Mouse (Mus musculus) E14TG2a.4 (cell line): Measurements from ENCODE around the gene Maf.

Experiments
- CTCF ChIP-seq: conservative IDR thresholded peaks from 2 replicates; pipeline ENCODE4 v1.5.1; 2014; ENCODE audit warnings: low read length
- NANOG ChIP-seq: IDR thresholded peaks from 2 replicates; pipeline ENCODE4 v1.6.1; 2014; ENCODE audit warnings: borderline replicate concordance, low read length, mixed read lengths
- POU5F1 ChIP-seq: IDR thresholded peaks from 2 replicates; pipeline ENCODE4 v1.6.1; 2014; ENCODE audit warnings: low read length, borderline replicate concordance

- TF ChIP-seq CTCF: no peak
- no peak for TF ChIP-seq NANOG
- no peak for TF ChIP-seq POU5F1
Observed at GRCm38 (mm10) chr8:115711106-115711505, 3.5 kb upstream of the Maf start.
